Mouse (Mus musculus) heart, embryonic 13.5 days (tissue): ENCODE data around the gene Etv5. TPM values are rescaled to one million over a fixed set of nuclear protein-coding genes. Genes with fewer than 3 reads are reported as not detected.

Experiments
- ATAC-seq: fragments of 200-750 bp; cut with Nextera tagmentation; 2 replicates; pipeline ENCODE4 v1.8.0; 2017; ENCODE audit warnings: moderate TSS enrichment; ENCODE audit not compliant: insufficient number of reproducible peaks, low FRiP score, low TSS enrichment; ENCODE audit errors: extremely low read depth
- H3K27ac ChIP-seq: fragments of 300-500 bp; sonication (generic); replicated peaks from 2 replicates; pipeline ENCODE4 v1.5.1; 2015; ENCODE audit warnings: moderate library complexity, mild to moderate bottlenecking, inconsistent platforms
- H3K27me3 ChIP-seq: fragments of 300-500 bp; sonication (generic); replicated peaks from 2 replicates; pipeline ENCODE4 v1.6.1; 2015; ENCODE audit warnings: mild to moderate bottlenecking, inconsistent platforms
- H3K36me3 ChIP-seq: fragments of 300-500 bp; sonication (generic); 2 replicates; pipeline ENCODE4 v1.6.1; 2015; ENCODE audit warnings: mild to moderate bottlenecking, inconsistent platforms
- H3K4me1 ChIP-seq: fragments of 300-500 bp; sonication (generic); 2 replicates; pipeline ENCODE4 v1.6.1; 2015; ENCODE audit warnings: inconsistent platforms
- H3K4me2 ChIP-seq: fragments of 300-500 bp; sonication (generic); 2 replicates; pipeline ENCODE4 v1.6.1; 2015; ENCODE audit warnings: inconsistent platforms, mild to moderate bottlenecking, moderate library complexity
- H3K4me3 ChIP-seq: fragments of 300-500 bp; sonication (generic); 2 replicates; pipeline ENCODE4 v1.5.1; 2015; ENCODE audit warnings: moderate library complexity, mild to moderate bottlenecking, inconsistent platforms
- H3K9ac ChIP-seq: fragments of 300-500 bp; sonication (generic); 2 replicates; pipeline ENCODE4 v1.6.1; 2015; ENCODE audit warnings: inconsistent platforms, mild to moderate bottlenecking, moderate library complexity
- H3K9me3 ChIP-seq: fragments of 300-500 bp; sonication (generic); 2 replicates; pipeline ENCODE4 v1.6.1; 2016; ENCODE audit warnings: inconsistent platforms
- WGBS: fragments of 180-500 bp; shearing (Covaris S2); methylation state at CpG from one replicate; pipeline ENCODE4 v1.1.7; 2015; ENCODE audit warnings: mixed read lengths; 5-methylcytosine and 5-hydroxymethylcytosine counted together
- polyA plus RNA-seq: library from polyadenylated mRNA; unstranded; fragments of >200 nt; fragmentation: Nextera tagmentation; extraction: Ambion mirVana; gene quantifications from 2 replicates; pipeline ENCODE4 v1.2.1, GENCODE M21; 2015

Gene Etv5
- 22.1 and 25.1 TPM in 2 replicates for polyA plus RNA-seq

GRCm38 (mm10) chr16:22439499-22440177 lies at the start of gene Etv5:
Etv5 (minus strand) TSS chr16:22439719.
- WGBS, result under 1% methylated on average over 62 of the region's 63 CpGs
- peak within 1 kb of the TSS; percentile 99 for H3K4me2 ChIP-seq
- peak within 1 kb of the TSS; percentile 94 for H3K9ac ChIP-seq
- H3K4me3 ChIP-seq, result peak within 1 kb of the TSS; percentile 89
- H3K4me1 ChIP-seq, result peaks cover 48% of the 10 kb centered on the region
- H3K27ac ChIP-seq, result peak within 1 kb of the TSS; percentile 81
- ATAC-seq, result peak; percentile 97
- no peaks in the 10 kb centered on the region for H3K9me3 ChIP-seq
- H3K36me3 ChIP-seq, result peaks cover 8% of the 10 kb centered on the region
- peaks cover 12% of the 10 kb centered on the region; the same call in 1 of the 2 replicates for H3K27me3 ChIP-seq

DNA sequence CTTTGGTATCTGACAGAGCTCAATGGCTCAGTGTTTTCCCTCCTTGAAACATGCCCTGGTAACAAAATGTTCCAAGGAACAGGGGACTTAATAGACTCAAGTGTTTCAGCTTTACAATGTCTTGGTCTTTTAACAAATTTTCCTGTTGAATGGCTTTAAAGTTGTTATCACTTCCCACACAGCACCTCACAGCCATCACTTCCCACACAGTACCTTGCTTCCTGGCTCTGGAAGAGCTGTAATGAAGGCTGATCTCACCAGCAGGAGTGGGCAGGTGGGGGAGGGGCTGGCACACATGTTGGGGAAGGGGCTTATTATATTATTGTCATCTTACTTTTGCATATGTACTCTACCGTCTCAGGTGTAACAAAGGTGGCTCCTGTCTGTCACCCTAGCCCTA lies 44.4 kb upstream of the Etv5 start:
- no peak overlapping the region for H3K4me3 ChIP-seq
- peaks cover 27% of the 10 kb centered on the region for H3K4me1 ChIP-seq
- no peak overlapping the region for H3K27ac ChIP-seq
- no peaks in the 10 kb centered on the region for H3K27me3 ChIP-seq
- no peak overlapping the region for H3K4me2 ChIP-seq
- WGBS, result 72% methylated on average over 1 of the region's 1 CpGs
- no peak overlapping the region for H3K9ac ChIP-seq
- ATAC-seq, result no peak
- no peaks in the 10 kb centered on the region for H3K9me3 ChIP-seq
- H3K36me3 ChIP-seq, result no peaks in the 10 kb centered on the region

DNA sequence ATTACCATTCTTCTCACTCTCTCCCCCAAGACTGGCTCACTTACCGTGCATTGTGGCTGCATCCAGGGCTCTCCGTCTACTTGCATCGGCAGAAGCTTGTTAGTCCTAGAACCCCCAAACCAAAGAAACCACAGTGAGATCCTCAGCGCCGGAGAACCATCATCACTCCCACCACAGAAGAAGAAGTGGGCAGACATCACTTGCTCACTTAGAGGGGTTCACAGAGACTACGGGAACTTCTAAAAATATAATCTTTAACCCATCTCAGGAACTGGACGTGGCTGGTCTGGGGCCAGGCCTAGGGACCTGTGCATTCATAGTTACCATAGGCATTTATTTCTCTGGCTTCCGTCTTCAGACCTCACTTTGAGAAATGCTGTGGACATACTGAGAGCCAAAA lies 39.8 kb upstream of the Etv5 start:
- Histone ChIP-seq H3K4me3 (no peak overlapping the region), H3K4me2 (no peak overlapping the region), H3K9me3 (0 out of 2 replicates have a peak, but pooled peaks cover 5% of the 10 kb centered on the region), H3K4me1 (peaks cover 25% of the 10 kb centered on the region), H3K27me3 (no peaks in the 10 kb centered on the region), H3K36me3 (no peaks in the 10 kb centered on the region), H3K9ac (no peak overlapping the region), H3K27ac (no peak overlapping the region)
- ATAC-seq, result no peak
- 86% methylated on average over 8 of the region's 8 CpGs for whole genome bisulfite sequencing

- H3K4me1 ChIP-seq, result peaks cover 12% of the 10 kb centered on the region
- WGBS, result 79% methylated on average over 2 of the region's 2 CpGs
Measured at GRCm38 (mm10) chr16:22471728-22472127, 32.2 kb upstream of the Etv5 start.

GRCm38 (mm10) chr16:22469385-22469784 lies 29.9 kb upstream of the Etv5 start:
- H3K4me1 ChIP-seq, result peaks cover 6% of the 10 kb centered on the region; the same call in 1 of the 2 replicates
- H3K27me3 ChIP-seq, result no peaks in the 10 kb centered on the region
- no peak for ATAC-seq
- 0 out of 2 replicates have a peak, but pooled peaks cover 5% of the 10 kb centered on the region for H3K9me3 ChIP-seq
- no peak overlapping the region for H3K27ac ChIP-seq
- no peaks in the 10 kb centered on the region for H3K36me3 ChIP-seq
- WGBS, result 53% methylated on average over 11 of the region's 11 CpGs
- H3K4me2 ChIP-seq, result no peak overlapping the region
- H3K9ac ChIP-seq, result no peak overlapping the region
- H3K4me3 ChIP-seq, result no peak overlapping the region

More at GRCm38 (mm10) chr16:22471728-22472127, 32.2 kb upstream of the Etv5 start:
- no peak overlapping the region for H3K9ac ChIP-seq
- H3K27ac ChIP-seq, result no peak overlapping the region
- H3K4me2 ChIP-seq, result no peak overlapping the region
- H3K36me3 ChIP-seq, result no peaks in the 10 kb centered on the region
- no peaks in the 10 kb centered on the region for H3K27me3 ChIP-seq
- H3K4me3 ChIP-seq, result no peak overlapping the region
- no peak for ATAC-seq
- 0 out of 2 replicates have a peak, but pooled peaks cover 9% of the 10 kb centered on the region for H3K9me3 ChIP-seq

DNA sequence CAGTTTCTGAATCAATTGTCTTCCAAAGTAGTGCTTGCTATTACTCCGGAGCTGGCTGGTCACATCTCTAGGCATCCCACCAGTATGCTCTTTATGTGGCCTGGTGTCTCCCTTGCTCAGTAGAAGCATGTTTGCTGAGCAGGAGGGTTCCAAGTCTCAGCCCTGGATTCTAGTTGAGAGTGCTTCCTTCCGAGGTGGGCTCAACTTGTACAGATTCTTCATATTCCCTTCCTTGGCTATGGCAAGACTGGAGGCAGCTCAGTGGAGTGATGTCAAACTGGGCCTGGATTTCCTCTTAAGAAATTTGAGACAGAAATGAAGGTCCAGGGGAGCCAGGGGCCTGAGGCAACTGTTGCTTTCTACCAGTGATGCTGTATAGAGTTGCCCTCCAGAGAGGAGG lies 27.6 kb upstream of the Etv5 start:
- H3K36me3 ChIP-seq, result no peaks in the 10 kb centered on the region
- peaks cover 6% of the 10 kb centered on the region; the same call in 1 of the 2 replicates for H3K4me1 ChIP-seq
- H3K9me3 ChIP-seq, result no peaks in the 10 kb centered on the region
- H3K27me3 ChIP-seq, result no peaks in the 10 kb centered on the region
- no peak overlapping the region for H3K4me3 ChIP-seq
- H3K4me2 ChIP-seq, result no peak overlapping the region
- no peak overlapping the region for H3K9ac ChIP-seq
- no peak overlapping the region for H3K27ac ChIP-seq
- WGBS, result 78% methylated on average over 2 of the region's 2 CpGs
- ATAC-seq, result no peak

GRCm38 (mm10) chr16:22466381-22466780 lies 26.9 kb upstream of the Etv5 start:
- no peak overlapping the region for H3K27ac ChIP-seq
- peaks cover 10% of the 10 kb centered on the region; the same call in 1 of the 2 replicates for H3K4me1 ChIP-seq
- no peaks in the 10 kb centered on the region for H3K9me3 ChIP-seq
- ATAC-seq, result no peak
- H3K4me3 ChIP-seq, result no peak overlapping the region
- no peak overlapping the region for H3K9ac ChIP-seq
- no peaks in the 10 kb centered on the region for H3K27me3 ChIP-seq
- no peaks in the 10 kb centered on the region for H3K36me3 ChIP-seq
- no peak overlapping the region for H3K4me2 ChIP-seq
- 75% methylated on average over 11 of the region's 11 CpGs for WGBS

DNA sequence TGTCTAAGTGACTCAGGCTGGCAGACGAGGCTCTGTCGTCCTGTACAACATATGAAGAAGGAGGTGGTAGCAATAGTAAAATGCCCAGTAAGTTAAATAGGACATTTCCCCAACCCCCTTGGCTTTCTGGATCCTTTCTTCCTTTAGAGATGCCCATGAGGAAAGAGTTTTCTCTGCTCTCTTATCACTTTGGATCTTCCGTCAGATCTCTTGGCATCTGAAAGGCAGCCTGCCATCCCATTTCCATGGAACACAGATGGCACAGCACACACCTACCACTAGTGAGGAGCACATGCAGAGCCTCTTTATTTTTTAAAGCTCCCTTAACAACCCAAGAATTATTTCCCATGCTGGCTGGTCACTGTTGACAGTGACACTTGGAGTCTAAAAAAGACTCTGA lies 22.7 kb upstream of the Etv5 start:
- Histone ChIP-seq H3K4me1 (0 out of 2 replicates have a peak, but pooled peaks cover 6% of the 10 kb centered on the region), H3K4me2 (no peak overlapping the region), H3K9me3 (no peaks in the 10 kb centered on the region), H3K36me3 (no peaks in the 10 kb centered on the region), H3K27me3 (no peaks in the 10 kb centered on the region), H3K27ac (no peak overlapping the region), H3K4me3 (no peak overlapping the region), H3K9ac (no peak overlapping the region)
- WGBS, result 73% methylated on average over 3 of the region's 3 CpGs
- ATAC-seq, result no peak

DNA sequence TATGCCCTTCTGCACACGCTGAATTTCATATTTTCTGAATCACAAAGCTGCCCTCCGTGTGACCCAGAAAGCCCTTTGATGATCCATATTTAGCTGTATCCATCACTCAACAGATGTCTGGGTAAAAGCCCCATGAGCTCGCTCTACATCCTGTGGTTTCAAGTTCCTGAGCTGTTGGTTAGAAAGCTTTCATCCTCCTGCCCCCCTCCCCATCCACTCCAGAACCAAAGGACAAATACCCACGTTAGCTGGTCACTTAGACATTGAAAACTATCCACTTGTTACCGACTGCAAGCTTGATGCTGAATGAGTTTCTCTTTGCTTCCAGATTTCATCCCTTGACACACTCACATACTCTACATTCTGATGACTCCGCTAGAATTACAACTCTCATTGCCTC lies 22.2 kb upstream of the Etv5 start:
- 0 out of 2 replicates have a peak, but pooled peaks cover 6% of the 10 kb centered on the region for H3K4me1 ChIP-seq
- ATAC-seq, result no peak
- 46% methylated on average over 6 of the region's 6 CpGs for WGBS
- no peaks in the 10 kb centered on the region for H3K9me3 ChIP-seq
- no peak overlapping the region for H3K9ac ChIP-seq
- H3K27me3 ChIP-seq, result no peaks in the 10 kb centered on the region
- H3K4me3 ChIP-seq, result no peak overlapping the region
- H3K27ac ChIP-seq, result no peak overlapping the region
- no peaks in the 10 kb centered on the region for H3K36me3 ChIP-seq
- H3K4me2 ChIP-seq, result no peak overlapping the region

GRCm38 (mm10) chr16:22460960-22461359 lies 21.4 kb upstream of the Etv5 start:
- H3K27ac ChIP-seq, result no peak overlapping the region
- WGBS, result 78% methylated on average over 1 of the region's 1 CpGs
- no peak for ATAC-seq

DNA sequence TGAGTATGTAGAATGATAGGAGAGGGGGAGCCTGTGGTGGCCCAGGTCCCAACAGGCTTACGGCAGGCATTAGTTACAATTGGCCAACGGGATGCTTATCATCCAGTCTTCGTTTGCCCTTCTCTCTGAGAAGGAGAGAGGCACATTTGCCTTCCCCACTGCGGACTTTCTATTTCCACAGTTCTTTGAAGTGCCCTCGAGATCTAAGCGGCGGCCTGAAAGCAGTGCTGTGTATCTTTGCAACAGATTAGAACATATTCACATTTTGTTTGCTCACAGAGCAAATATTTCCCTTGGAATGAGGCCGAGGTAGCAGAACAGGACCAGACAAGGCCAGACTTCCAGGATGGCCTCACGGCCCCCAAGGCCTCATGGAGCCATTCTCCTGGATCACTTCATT lies 12.6 kb upstream of the Etv5 start:
- Histone ChIP-seq H3K4me3 (no peak overlapping the region), H3K9me3 (no peaks in the 10 kb centered on the region), H3K27ac (no peak overlapping the region), H3K9ac (no peak overlapping the region), H3K36me3 (no peaks in the 10 kb centered on the region), H3K27me3 (peaks cover 4% of the 10 kb centered on the region; the same call in 1 of the 2 replicates), H3K4me2 (no peak overlapping the region), H3K4me1 (peaks cover 33% of the 10 kb centered on the region)
- 56% methylated on average over 9 of the region's 9 CpGs for WGBS
- no peak for ATAC-seq

More at GRCm38 (mm10) chr16:22460960-22461359, 21.4 kb upstream of the Etv5 start:
- no peaks in the 10 kb centered on the region for H3K9me3 ChIP-seq
- H3K4me1 ChIP-seq, result 0 out of 2 replicates have a peak, but pooled peaks cover 6% of the 10 kb centered on the region
- no peak overlapping the region for H3K4me3 ChIP-seq
- H3K4me2 ChIP-seq, result no peak overlapping the region
- H3K27me3 ChIP-seq, result no peaks in the 10 kb centered on the region
- no peaks in the 10 kb centered on the region for H3K36me3 ChIP-seq
- no peak overlapping the region for H3K9ac ChIP-seq

DNA sequence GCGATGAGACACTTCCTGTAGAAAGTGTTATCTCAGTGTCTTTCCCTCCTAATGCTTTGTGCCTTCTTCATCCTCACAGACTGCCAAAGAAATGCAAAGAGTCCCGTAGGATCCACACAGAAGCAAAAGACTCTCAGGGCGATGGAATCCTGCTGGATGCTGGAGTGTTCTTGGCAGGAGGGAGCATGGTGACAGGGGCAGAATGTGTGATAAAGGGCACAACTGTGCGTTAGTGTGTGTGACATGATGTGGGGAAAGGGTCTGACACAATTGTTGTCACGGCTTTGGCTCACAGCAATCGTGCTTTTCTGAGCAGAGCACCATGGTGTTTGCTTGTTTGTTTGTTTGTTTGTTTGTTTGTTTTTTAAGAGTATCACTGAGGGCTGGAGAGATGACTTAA lies 8.6 kb upstream of the Etv5 start:
- Histone ChIP-seq H3K27ac (peak overlapping the region; percentile 7; the same call in 1 of the 2 replicates), H3K9ac (no peak overlapping the region), H3K4me3 (no peak overlapping the region), H3K36me3 (no peaks in the 10 kb centered on the region), H3K4me1 (peaks cover 45% of the 10 kb centered on the region), H3K4me2 (no peak overlapping the region), H3K27me3 (peaks cover under 1% of the 10 kb centered on the region; the same call in 1 of the 2 replicates), H3K9me3 (no peaks in the 10 kb centered on the region)
- 31% methylated on average over 6 of the region's 6 CpGs for WGBS
- no peak for ATAC-seq
